Mouse (Mus musculus) neutrophil, adult 65 days (primary cell): ENCODE measurements around the gene 1700001L19Rik. TPM values are rescaled to one million over a fixed set of nuclear protein-coding genes. Genes with fewer than 3 reads are reported as not detected.

Source experiments
- total RNA-seq: library from RNA; stranded (reverse); gene quantifications from 2 replicates; pipeline ENCODE4 v1.2.4, GENCODE M21; 2023

Gene 1700001L19Rik
- not detected in 2 replicates for total RNA-seq

GRCm38 (mm10) chr13:68597199-68597598 lies at the start of gene 1700001L19Rik:
Gene 1700001L19Rik (plus strand): TSS chr13:68597421.

GRCm38 (mm10) chr13:68581747-68582516 lies 15.3 kb upstream of the 1700001L19Rik start, which contains the start of the genes Mtrr and Fastkd3:
Gene Mtrr (minus strand): TSS chr13:68582149.
Gene Fastkd3 (plus strand): TSS chr13:68582234.

Other genes starting within 250 kb of the 1700001L19Rik start
- gene Mtrr, start 15.3 kb upstream of the 1700001L19Rik start, total RNA-seq, result 3.1 and 4.2 TPM in 2 replicates
- gene Fastkd3, start 15.2 kb upstream of the 1700001L19Rik start, total RNA-seq, result 2.4 and 2.8 TPM in 2 replicates